Mouse (Mus musculus) kidney, postnatal 0 days (tissue): ENCODE measurements around the gene Epha3. TPM values are rescaled to one million over a fixed set of nuclear protein-coding genes. Genes with fewer than 3 reads are reported as not detected.

Experiments used
- ATAC-seq: fragments of 200-750 bp; cut with Nextera tagmentation; replicated peaks from 2 replicates; pipeline ENCODE4 v1.8.0; 2017; ENCODE audit warnings: low read depth, moderate number of reproducible peaks, moderate TSS enrichment, moderate library complexity; ENCODE audit not compliant: low FRiP score
- DNase-seq: peaks from one replicate; pipeline ENCODE4 v3.0.0-alpha.2; 2016; ENCODE audit warnings: low spot score
- H3K27ac ChIP-seq: fragments of 300-500 bp; sonication (generic); 2 replicates; pipeline ENCODE4 v1.5.1; 2014; ENCODE audit warnings: mild to moderate bottlenecking
- H3K27me3 ChIP-seq: fragments of 300-500 bp; sonication (generic); 2 replicates; pipeline ENCODE4 v1.6.1; 2014; ENCODE audit warnings: low read length, mixed read lengths; ENCODE audit not compliant: insufficient read depth
- H3K36me3 ChIP-seq: fragments of 300-500 bp; sonication (generic); 2 replicates; pipeline ENCODE4 v1.6.1; 2014; ENCODE audit warnings: low read length, mixed read lengths; ENCODE audit not compliant: insufficient read depth
- H3K4me1 ChIP-seq: fragments of 300-500 bp; sonication (generic); replicated peaks from 2 replicates; pipeline ENCODE4 v1.6.1; 2014; ENCODE audit warnings: antibody characterized with exemption, low read length, mixed read lengths; ENCODE audit not compliant: insufficient read depth
- H3K4me2 ChIP-seq: fragments of 300-500 bp; sonication (generic); 2 replicates; pipeline ENCODE4 v1.6.1; 2014; ENCODE audit warnings: mild to moderate bottlenecking, low read length, moderate library complexity, mixed read lengths
- H3K4me3 ChIP-seq: fragments of 300-500 bp; sonication (generic); replicated peaks from 2 replicates; pipeline ENCODE4 v1.5.1; 2014; ENCODE audit warnings: low read depth, low read length
- H3K9ac ChIP-seq: fragments of 300-500 bp; sonication (generic); 2 replicates; pipeline ENCODE4 v1.6.1; 2014; ENCODE audit warnings: low read depth, low read length
- H3K9me3 ChIP-seq: fragments of 300-500 bp; sonication (generic); replicated peaks from 2 replicates; pipeline ENCODE4 v1.6.1; 2016; ENCODE audit warnings: low read length, inconsistent platforms, mixed read lengths
- CTCF ChIP-seq: IDR thresholded peaks from 2 replicates; pipeline ENCODE4 v1.5.1; 2016; ENCODE audit warnings: antibody characterized with exemption, low read depth, mild to moderate bottlenecking, moderate library complexity
- WGBS: fragments of 180-500 bp; shearing (Covaris S2); extraction: QIAGEN DNeasy Blood & Tissue Kit; methylation state at CpG from one replicate; pipeline ENCODE4 v1.1.7; 2014; 5-methylcytosine and 5-hydroxymethylcytosine counted together
- polyA plus RNA-seq: library from polyadenylated mRNA; unstranded; fragments of >200 nt; fragmentation: Nextera tagmentation; extraction: Ambion mirVana; gene quantifications from 2 replicates; pipeline ENCODE4 v1.2.1, GENCODE M21; 2015

Epha3 gene
- polyA plus RNA-seq, 1 experiment from 2014 or later: 7.7 TPM

DNA sequence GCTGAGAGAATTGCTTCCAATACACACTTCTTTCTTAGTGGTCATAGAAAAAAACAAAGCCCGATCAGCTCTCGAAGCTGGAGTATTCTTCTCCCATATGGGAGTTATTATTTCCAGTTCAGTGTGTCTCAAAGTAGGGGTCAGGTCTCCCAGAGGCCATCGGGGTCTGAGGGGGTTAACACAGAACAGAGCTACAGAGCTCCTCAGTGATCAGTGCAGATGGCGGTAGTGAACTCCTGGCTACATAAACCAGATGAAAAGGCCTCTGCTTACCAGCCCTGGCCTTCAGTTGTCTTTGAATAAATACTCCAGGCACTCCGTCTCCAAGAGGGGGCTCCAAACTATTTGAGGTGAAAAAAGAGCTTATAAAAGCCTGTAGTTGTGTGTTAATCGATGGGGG is 362.5 kb downstream of the Epha3 start:
- no peaks in the 10 kb centered on the region for H3K36me3 ChIP-seq
- H3K4me3 ChIP-seq: no peak overlapping the region
- no peak for TF ChIP-seq CTCF
- ATAC-seq (no peak), DNase-seq (no peak)
- H3K27me3 ChIP-seq: no peaks in the 10 kb centered on the region
- no peak overlapping the region for H3K9ac ChIP-seq
- H3K9me3 ChIP-seq: no peaks in the 10 kb centered on the region
- H3K27ac ChIP-seq: no peak overlapping the region
- H3K4me1 ChIP-seq: no peaks in the 10 kb centered on the region
- 89% methylated on average over 6 of the region's 6 CpGs for WGBS
- H3K4me2 ChIP-seq: no peak overlapping the region

DNA sequence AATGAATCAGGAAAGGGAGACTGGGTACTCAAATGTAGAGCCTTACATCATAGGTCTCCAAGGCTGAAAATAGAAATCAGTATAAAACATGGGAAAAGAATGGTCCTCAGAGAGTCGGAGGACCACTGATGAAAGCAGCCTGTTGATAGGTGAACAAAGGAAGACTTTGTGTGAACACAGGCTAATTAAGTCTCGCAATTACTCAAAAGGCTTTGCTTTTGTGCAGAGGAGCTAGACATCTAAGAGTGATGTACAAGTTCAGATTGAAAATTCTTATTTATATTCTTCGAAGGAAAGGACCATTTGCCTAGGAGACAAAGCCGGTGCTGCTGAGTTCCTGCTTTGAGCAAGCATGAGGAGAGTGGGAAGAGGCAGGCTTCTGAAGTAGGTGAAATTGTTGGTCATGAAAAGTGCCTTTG is 363.0 kb downstream of the Epha3 start:
- H3K27ac ChIP-seq: no peak overlapping the region
- no peak for TF ChIP-seq CTCF
- no peak for ATAC-seq
- no peaks in the 10 kb centered on the region for H3K27me3 ChIP-seq
- H3K9ac ChIP-seq: no peak overlapping the region
- H3K4me3 ChIP-seq: no peak overlapping the region
- H3K9me3 ChIP-seq: no peaks in the 10 kb centered on the region
- no peak overlapping the region for H3K4me2 ChIP-seq
- whole genome bisulfite sequencing: 94% methylated on average over 4 of the region's 4 CpGs
- no peaks in the 10 kb centered on the region for H3K36me3 ChIP-seq
- no peaks in the 10 kb centered on the region for H3K4me1 ChIP-seq
- DNase-seq: no peak
